Mouse (Mus musculus) adipose tissue, adult 10 weeks (tissue): ENCODE data around the gene Il27. TPM values are rescaled to one million over a fixed set of nuclear protein-coding genes. Genes with fewer than 3 reads are reported as not detected.

Experiments used
- polyA plus RNA-seq: library from polyadenylated mRNA; stranded (reverse); fragments of 350-450 nt; fragmentation: Illumina TruSeq; extraction: RNeasy Lipid Tissue Mini Kit (QIAGEN cat#74804); gene quantifications from one replicate; pipeline ENCODE4 v1.2.3, GENCODE M21; 2014; ENCODE audit warnings: low read depth, low replicate concordance

Gene Il27
- 0.42 TPM for polyA plus RNA-seq

GRCm38 (mm10) chr7:126594862-126595561, at the start of gene Il27:
Il27 (minus strand) TSS chr7:126594941.

GRCm38 (mm10) chr7:126630824-126631518, 36.2 kb upstream of the Il27 start, which contains the start of gene Nupr1:
Nupr1 (minus strand) TSS chr7:126630861.

GRCm38 (mm10) chr7:126585717-126586116, 9.0 kb downstream of the Il27 start, which contains the start of gene Cln3:
Cln3 (minus strand) TSS chr7:126585817.

GRCm38 (mm10) chr7:126584506-126584977, 10.2 kb downstream of the Il27 start, which contains the start of gene Apobr:
Apobr (plus strand) TSS chr7:126584942.

GRCm38 (mm10) chr7:126566094-126566765, 28.5 kb downstream of the Il27 start, which contains the start of gene Eif3c:
Eif3c (minus strand) TSS chr7:126566411.

Other genes with a start within 250 kb of the Il27 start
- 8.0 TPM for gene Lat, start 225.4 kb downstream of the Il27 start, polyA plus RNA-seq
- gene Spns1, start 217.5 kb downstream of the Il27 start, polyA plus RNA-seq: 38.3 TPM
- 6.3 TPM for gene Nfatc2ip, start 198.2 kb downstream of the Il27 start, polyA plus RNA-seq
- gene Cd19, start 180.1 kb downstream of the Il27 start, polyA plus RNA-seq: 0.32 TPM
- 23.2 TPM for gene Rabep2, start 166.2 kb downstream of the Il27 start, polyA plus RNA-seq
- 0.65 TPM for gene Atp2a1, start 131.8 kb downstream of the Il27 start, polyA plus RNA-seq
- gene Sh2b1, start 119.5 kb downstream of the Il27 start, polyA plus RNA-seq: 33.4 TPM
- gene Tufm, start 107.6 kb downstream of the Il27 start, polyA plus RNA-seq: 73.7 TPM
- 84.6 TPM for gene Atxn2l, start 91.5 kb downstream of the Il27 start, polyA plus RNA-seq
- 119 TPM for gene Eif3c, start 28.5 kb downstream of the Il27 start, polyA plus RNA-seq
- gene Apobr, start 10.0 kb downstream of the Il27 start, polyA plus RNA-seq: 34.2 TPM
- gene Cln3, start 9.1 kb downstream of the Il27 start, polyA plus RNA-seq: 55.2 TPM
- gene Nupr1, start 35.9 kb upstream of the Il27 start, polyA plus RNA-seq: 112 TPM
- gene Sgf29, start 54.4 kb upstream of the Il27 start, polyA plus RNA-seq: 23.6 TPM
- gene Sult1a1, start 81.5 kb upstream of the Il27 start, polyA plus RNA-seq: 157 TPM
- 28.1 TPM for gene Bola2, start 100.5 kb upstream of the Il27 start, polyA plus RNA-seq
- 15.2 TPM for gene Slx1b, start 100.8 kb upstream of the Il27 start, polyA plus RNA-seq
- 29.4 TPM for gene Coro1a, start 112.8 kb upstream of the Il27 start, polyA plus RNA-seq
- gene Mapk3, start 164.7 kb upstream of the Il27 start, polyA plus RNA-seq: 92.1 TPM
- gene Gdpd3, start 171.4 kb upstream of the Il27 start, polyA plus RNA-seq: 3.7 TPM
- 135 TPM for gene Ypel3, start 182.0 kb upstream of the Il27 start, polyA plus RNA-seq
- gene Tbx6, start 186.5 kb upstream of the Il27 start, polyA plus RNA-seq: 1.4 TPM
- 76.2 TPM for gene Ppp4c, start 197.6 kb upstream of the Il27 start, polyA plus RNA-seq
- 5.7 TPM for gene Fam57b, start 202.7 kb upstream of the Il27 start, polyA plus RNA-seq
- gene 4930451I11Rik, start 236.7 kb upstream of the Il27 start, polyA plus RNA-seq: 1.2 TPM